Mouse (Mus musculus) embryonic facial prominence, embryonic 13.5 days (tissue): ENCODE data around the gene Fahd2a. TPM values are rescaled to one million over a fixed set of nuclear protein-coding genes. Genes with fewer than 3 reads are reported as not detected.

Experiments used
- ATAC-seq: fragments of 200-750 bp; cut with Nextera tagmentation; 2 replicates; pipeline ENCODE4 v1.8.0; 2017; ENCODE audit warnings: low read depth; ENCODE audit not compliant: insufficient number of reproducible peaks, insufficient read depth, low FRiP score, low TSS enrichment
- H3K27ac ChIP-seq: fragments of 300-500 bp; sonication (generic); 2 replicates; pipeline ENCODE4 v1.5.1; 2015; ENCODE audit warnings: moderate library complexity, mild to moderate bottlenecking, inconsistent platforms
- H3K27me3 ChIP-seq: fragments of 300-500 bp; sonication (generic); 2 replicates; pipeline ENCODE4 v1.6.1; 2015; ENCODE audit warnings: mild to moderate bottlenecking, inconsistent platforms
- H3K36me3 ChIP-seq: fragments of 300-500 bp; sonication (generic); 2 replicates; pipeline ENCODE4 v1.6.1; 2015; ENCODE audit warnings: mild to moderate bottlenecking, inconsistent platforms
- H3K4me1 ChIP-seq: fragments of 300-500 bp; sonication (generic); 2 replicates; pipeline ENCODE4 v1.6.1; 2015; ENCODE audit warnings: inconsistent platforms
- H3K4me2 ChIP-seq: fragments of 300-500 bp; sonication (generic); 2 replicates; pipeline ENCODE4 v1.6.1; 2015; ENCODE audit warnings: moderate library complexity, mild to moderate bottlenecking, inconsistent platforms
- H3K4me3 ChIP-seq: fragments of 300-500 bp; sonication (generic); 2 replicates; pipeline ENCODE4 v1.5.1; 2015; ENCODE audit warnings: mild to moderate bottlenecking, inconsistent platforms
- H3K9ac ChIP-seq: fragments of 300-500 bp; sonication (generic); 2 replicates; pipeline ENCODE4 v1.6.1; 2015; ENCODE audit warnings: mild to moderate bottlenecking, inconsistent platforms
- H3K9me3 ChIP-seq: fragments of 300-500 bp; sonication (generic); 2 replicates; pipeline ENCODE4 v1.6.1; 2016; ENCODE audit warnings: inconsistent platforms
- WGBS: fragments of 180-500 bp; shearing (Covaris S2); methylation state at CpG from one replicate; pipeline ENCODE4 v1.1.7; 2015; ENCODE audit warnings: mixed read lengths; 5-methylcytosine and 5-hydroxymethylcytosine counted together
- polyA plus RNA-seq: library from polyadenylated mRNA; unstranded; fragments of >200 nt; fragmentation: Nextera tagmentation; extraction: Ambion mirVana; gene quantifications from 2 replicates; pipeline ENCODE4 v1.2.1, GENCODE M21; 2015

Gene Fahd2a
- polyA plus RNA-seq, 1 experiment from 2014 or later = 34.8 TPM

DNA sequence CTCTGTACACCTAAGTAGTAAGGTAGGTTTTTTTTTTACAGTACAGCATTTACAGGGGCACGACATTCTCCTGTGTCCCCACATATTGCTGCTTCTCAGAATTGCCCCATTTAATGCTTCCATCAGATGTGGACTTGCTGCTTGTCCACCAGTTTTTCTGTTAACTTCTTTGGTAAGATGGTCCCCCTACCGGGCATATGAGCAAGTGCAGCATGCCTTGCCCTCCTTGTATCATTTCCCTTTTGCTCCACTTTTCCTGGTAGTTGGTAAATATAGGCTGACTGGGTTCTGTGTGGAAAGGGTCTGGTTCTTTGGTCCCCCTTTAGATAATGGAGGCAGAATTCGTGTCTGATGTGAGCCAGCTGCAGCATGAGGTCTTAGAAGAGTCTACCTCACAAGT is 14.1 kb downstream of the Fahd2a start:
- H3K9me3 ChIP-seq = no peaks in the 10 kb centered on the region
- WGBS = 18% methylated on average over 3 of the region's 3 CpGs
- no peak overlapping the region for H3K27ac ChIP-seq
- no peak overlapping the region for H3K4me3 ChIP-seq
- H3K4me1 ChIP-seq = peaks cover 4% of the 10 kb centered on the region; the same call in 1 of the 2 replicates
- no peak for ATAC-seq
- H3K27me3 ChIP-seq = no peaks in the 10 kb centered on the region
- peaks cover 16% of the 10 kb centered on the region for H3K36me3 ChIP-seq
- H3K9ac ChIP-seq = no peak overlapping the region
- no peak overlapping the region for H3K4me2 ChIP-seq

DNA sequence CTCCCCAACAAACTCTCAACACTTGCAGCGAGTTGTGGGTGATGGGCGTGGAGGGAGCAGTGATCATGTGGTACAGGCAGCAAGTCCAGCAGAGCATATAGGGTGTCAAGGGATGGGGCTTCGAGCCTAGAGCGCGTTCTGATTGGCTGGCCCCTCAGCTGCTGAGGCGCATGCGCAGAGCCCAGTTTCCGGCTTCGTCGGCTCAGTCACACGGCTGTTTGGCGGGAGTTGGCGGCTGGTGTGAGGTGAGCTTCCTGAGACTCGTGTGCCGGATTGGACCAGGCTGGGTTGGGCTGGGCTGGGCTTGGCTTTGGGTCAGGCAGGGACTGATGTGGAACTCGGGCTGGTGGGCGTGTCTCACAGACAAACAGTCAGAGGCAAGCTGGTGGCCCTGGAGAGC is 19.4 kb downstream of the Fahd2a start, which contains the start of gene Gpat2:
Gene Gpat2, plus strand, starts transcription at position 223 of the 400 bp plus-strand sequence.
- no peak within 1 kb of the TSS for H3K27ac ChIP-seq
- no peak within 1 kb of the TSS for H3K4me3 ChIP-seq
- no peaks in the 10 kb centered on the region for H3K27me3 ChIP-seq
- H3K4me1 ChIP-seq = peaks cover 4% of the 10 kb centered on the region; the same call in 1 of the 2 replicates
- WGBS = 84% methylated on average over 17 of the region's 17 CpGs
- no peak within 1 kb of the TSS for H3K9ac ChIP-seq
- H3K36me3 ChIP-seq = no peaks in the 10 kb centered on the region
- ATAC-seq = no peak
- H3K9me3 ChIP-seq = no peaks in the 10 kb centered on the region
- H3K4me2 ChIP-seq = no peak within 1 kb of the TSS

DNA sequence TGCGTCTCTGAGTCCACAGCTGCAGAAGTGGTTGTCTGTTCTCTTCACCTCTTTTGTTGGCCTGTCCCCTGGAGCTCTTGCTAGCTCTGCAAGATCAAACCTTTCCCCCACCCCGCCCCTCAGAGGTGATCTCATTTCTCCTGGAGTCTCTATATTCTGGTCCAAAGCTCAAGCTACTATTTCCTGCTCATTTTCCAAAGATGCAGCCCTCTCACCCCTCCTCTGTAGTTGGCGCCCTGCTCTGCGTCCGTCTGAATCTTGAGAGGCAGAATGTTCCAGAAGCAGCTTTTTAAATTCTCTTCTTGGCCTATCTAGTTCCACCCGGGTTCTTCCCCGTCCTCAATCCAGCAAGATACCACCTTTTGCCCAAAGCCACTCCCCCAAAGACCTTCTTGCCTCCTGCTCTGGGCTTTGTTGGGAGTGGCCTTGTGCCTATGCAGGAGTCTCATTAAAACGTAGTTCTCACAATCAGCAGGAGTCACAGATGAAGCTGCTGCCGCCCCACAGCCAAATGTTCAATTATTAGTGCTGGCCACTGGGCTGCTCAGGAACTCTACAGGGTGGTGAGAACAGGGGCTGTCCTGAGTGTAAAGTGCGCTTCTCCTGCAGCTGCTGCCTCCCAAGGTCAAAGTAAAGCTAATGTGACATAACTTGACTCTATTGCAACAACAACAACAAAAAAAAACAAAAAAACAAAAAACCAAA is 25.9 kb downstream of the Fahd2a start:
- Histone ChIP-seq H3K27ac (no peak overlapping the region), H3K36me3 (no peaks in the 10 kb centered on the region), H3K4me2 (no peak overlapping the region), H3K4me3 (no peak overlapping the region), H3K9ac (no peak overlapping the region), H3K4me1 (no peaks in the 10 kb centered on the region), H3K27me3 (no peaks in the 10 kb centered on the region), H3K9me3 (no peaks in the 10 kb centered on the region)
- ATAC-seq = no peak
- WGBS = 71% methylated on average over 10 of the region's 10 CpGs

DNA sequence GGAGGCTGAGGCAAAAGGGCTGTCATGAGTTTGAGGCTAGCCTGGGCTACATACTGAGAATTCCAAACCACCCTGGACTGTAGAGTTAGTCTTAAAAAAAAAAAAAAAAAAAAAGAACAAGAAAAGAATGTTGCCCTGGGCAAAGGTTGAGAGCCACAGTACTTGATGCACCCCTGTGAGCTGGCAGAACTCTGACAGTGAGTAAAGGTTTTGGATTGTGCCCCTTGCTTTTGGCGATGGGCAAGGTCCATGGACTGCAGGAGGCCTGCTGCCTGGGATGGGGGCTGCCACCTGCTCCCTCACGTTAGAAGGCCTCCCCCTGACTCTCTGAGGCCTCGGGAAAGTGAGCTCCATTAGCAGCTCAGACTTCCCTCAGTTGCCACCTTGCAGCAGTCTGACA is 27.7 kb downstream of the Fahd2a start:
- Histone ChIP-seq H3K9me3 (no peaks in the 10 kb centered on the region), H3K36me3 (no peaks in the 10 kb centered on the region), H3K27ac (no peak overlapping the region), H3K4me1 (no peaks in the 10 kb centered on the region), H3K27me3 (no peaks in the 10 kb centered on the region), H3K9ac (no peak overlapping the region), H3K4me3 (no peak overlapping the region), H3K4me2 (no peak overlapping the region)
- 49% methylated on average over 3 of the region's 3 CpGs for WGBS
- ATAC-seq = no peak

DNA sequence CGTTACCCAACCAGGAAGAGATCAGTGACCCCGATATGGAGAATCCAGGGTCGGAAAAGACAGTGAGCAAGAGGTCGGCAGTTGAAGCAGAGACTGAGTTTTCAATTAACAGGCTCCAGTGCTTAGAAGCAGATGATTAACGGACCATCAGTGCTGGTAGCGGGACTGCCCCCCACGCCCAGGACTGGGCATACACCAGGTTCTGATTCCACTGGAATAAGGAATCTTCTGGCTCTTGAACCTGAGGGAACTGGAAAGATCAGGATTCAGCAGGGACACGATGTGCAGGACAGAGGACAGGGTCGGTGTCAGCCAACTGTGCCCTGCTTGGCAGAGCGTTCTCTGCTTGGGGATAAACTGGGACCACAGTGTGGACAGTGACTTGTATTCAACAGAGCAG is 28.6 kb downstream of the Fahd2a start:
- no peaks in the 10 kb centered on the region for H3K4me1 ChIP-seq

DNA sequence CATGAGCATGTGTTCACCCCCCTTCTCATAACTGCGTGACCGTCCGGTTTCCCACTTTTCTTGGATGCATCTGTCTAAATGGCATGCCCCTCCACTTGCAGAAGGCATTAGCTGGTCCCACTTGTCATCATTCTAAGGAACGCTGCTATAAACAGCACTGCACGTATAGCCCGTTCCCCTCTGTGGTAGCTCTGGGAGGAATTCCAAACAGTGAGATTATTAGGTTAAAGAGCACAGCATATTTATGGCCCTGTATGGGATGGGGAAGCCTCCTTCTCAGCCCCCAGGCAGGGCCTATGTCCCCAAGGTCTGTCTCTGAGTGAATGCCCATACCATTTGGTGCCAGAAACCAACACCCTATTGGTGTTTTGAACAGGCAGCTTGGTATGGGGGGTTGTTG is 33.2 kb downstream of the Fahd2a start:
- Histone ChIP-seq H3K9me3 (no peaks in the 10 kb centered on the region), H3K36me3 (no peaks in the 10 kb centered on the region)
- 86% methylated on average over 6 of the region's 6 CpGs for WGBS

More for the DNA sequence above, 28.6 kb downstream of the Fahd2a start:
- 71% methylated on average over 10 of the region's 10 CpGs for WGBS
- Histone ChIP-seq H3K27ac (no peak overlapping the region), H3K4me2 (no peak overlapping the region), H3K9ac (no peak overlapping the region), H3K4me3 (no peak overlapping the region), H3K27me3 (no peaks in the 10 kb centered on the region), H3K9me3 (no peaks in the 10 kb centered on the region), H3K36me3 (no peaks in the 10 kb centered on the region)
- no peak for ATAC-seq

DNA sequence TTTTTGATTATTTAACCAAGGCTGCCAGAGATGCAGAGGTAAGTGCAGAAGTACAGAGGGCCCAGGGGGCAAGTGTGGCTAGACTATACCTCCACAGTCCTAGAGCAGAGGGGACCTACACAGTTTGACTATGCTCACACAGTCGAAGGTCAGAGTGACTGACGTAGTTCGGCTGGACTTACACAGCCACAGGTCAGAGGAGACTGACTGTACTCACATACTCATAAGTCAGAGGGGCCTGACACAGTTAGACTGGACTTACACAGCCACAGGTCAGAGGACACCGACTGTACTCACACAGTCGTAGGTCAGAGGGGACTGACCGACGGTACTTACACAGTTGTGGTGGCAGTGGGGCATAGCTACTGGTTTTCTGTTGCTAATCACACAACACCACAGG is 45.6 kb downstream of the Fahd2a start:
- Histone ChIP-seq H3K4me3 (no peak overlapping the region), H3K9me3 (no peaks in the 10 kb centered on the region), H3K4me1 (no peaks in the 10 kb centered on the region), H3K36me3 (no peaks in the 10 kb centered on the region), H3K27ac (no peak overlapping the region), H3K4me2 (no peak overlapping the region), H3K27me3 (no peaks in the 10 kb centered on the region), H3K9ac (no peak overlapping the region)
- ATAC-seq = no peak
- WGBS = 93% methylated on average over 7 of the region's 7 CpGs

More for the DNA sequence above, 33.2 kb downstream of the Fahd2a start:
- no peak for ATAC-seq
- no peak overlapping the region for H3K4me3 ChIP-seq
- H3K27me3 ChIP-seq = no peaks in the 10 kb centered on the region
- H3K27ac ChIP-seq = no peak overlapping the region
- H3K4me1 ChIP-seq = no peaks in the 10 kb centered on the region
- no peak overlapping the region for H3K9ac ChIP-seq
- no peak overlapping the region for H3K4me2 ChIP-seq

DNA sequence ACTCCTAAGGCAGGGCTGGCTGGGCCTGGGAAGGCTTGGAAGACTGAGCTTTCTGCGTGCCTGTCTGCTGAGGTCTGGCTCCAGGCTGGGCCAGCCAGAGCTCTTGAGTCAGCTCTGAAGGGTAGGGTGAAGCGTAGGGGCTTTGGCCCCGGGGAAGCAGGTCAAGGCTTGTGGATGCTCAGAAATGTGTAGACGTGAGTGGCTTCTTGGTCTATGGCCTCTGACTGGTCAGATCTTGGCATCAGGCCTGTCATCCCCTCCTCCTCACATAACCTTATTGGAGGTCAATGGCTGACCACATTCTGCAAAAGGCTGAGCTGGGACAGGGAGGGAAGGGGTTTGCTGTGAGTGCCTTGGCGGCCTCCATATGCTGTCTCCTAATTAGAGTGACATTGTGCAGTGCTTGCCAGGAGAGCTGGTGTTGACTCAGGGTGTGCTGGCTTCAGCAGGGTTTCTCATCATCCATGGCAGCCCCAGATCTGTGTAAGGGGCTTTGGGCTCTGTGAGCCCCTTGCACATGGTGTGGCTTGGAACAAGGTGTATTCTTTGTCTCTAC is 49.7 kb downstream of the Fahd2a start:
- Histone ChIP-seq H3K9ac (no peak overlapping the region), H3K4me3 (no peak overlapping the region), H3K4me2 (no peak overlapping the region), H3K9me3 (no peaks in the 10 kb centered on the region), H3K4me1 (no peaks in the 10 kb centered on the region), H3K27ac (no peak overlapping the region), H3K27me3 (no peaks in the 10 kb centered on the region), H3K36me3 (no peaks in the 10 kb centered on the region)
- no peak for ATAC-seq
- 80% methylated on average over 5 of the region's 5 CpGs for WGBS

DNA sequence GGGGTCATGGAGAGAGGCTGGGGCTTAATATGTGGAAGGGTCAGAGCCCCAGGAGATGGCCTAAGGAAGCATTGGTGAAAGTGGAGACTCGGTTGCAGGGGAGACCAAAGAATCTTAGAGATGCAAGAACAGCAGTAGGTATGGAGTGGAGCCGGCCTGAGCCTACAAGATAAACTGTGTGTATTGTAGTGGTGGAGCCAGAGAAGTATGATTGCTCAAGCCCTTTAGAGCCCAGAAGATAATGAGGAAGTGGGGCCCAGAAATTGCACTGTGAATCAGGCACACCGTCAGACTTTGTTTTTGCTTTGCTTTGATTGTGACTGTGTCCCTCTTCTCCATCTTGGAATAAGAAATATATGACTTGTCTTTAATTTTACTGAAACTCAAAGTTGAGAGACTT is 53.0 kb downstream of the Fahd2a start:
- Histone ChIP-seq H3K9me3 (no peaks in the 10 kb centered on the region), H3K36me3 (no peaks in the 10 kb centered on the region), H3K4me2 (no peak overlapping the region), H3K4me1 (no peaks in the 10 kb centered on the region), H3K27me3 (no peaks in the 10 kb centered on the region), H3K9ac (no peak overlapping the region), H3K27ac (no peak overlapping the region), H3K4me3 (no peak overlapping the region)
- ATAC-seq = no peak
- WGBS = 67% methylated on average over 3 of the region's 3 CpGs

DNA sequence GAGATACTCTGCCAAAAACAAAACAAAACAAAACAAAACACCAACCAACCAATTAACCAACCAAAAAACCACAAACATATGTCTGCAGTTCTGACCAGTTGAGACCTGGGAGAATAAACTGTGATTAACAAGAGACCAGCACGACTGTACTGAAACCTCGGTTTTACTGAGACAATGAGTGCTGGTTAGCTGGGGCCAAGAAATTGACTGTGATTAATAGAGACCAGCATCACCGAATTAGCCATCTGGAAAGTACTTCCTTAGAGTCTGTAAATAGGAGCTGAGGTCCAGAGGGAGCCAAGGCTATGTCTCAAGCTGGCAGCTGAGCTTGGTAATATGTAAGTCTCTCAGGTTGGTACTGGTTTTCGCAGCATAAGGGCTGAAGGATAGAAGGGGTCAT is 53.5 kb downstream of the Fahd2a start:
- 59% methylated on average over 4 of the region's 4 CpGs for WGBS
- H3K27me3 ChIP-seq = no peaks in the 10 kb centered on the region
- H3K36me3 ChIP-seq = no peaks in the 10 kb centered on the region
- H3K9ac ChIP-seq = no peak overlapping the region
- H3K4me3 ChIP-seq = no peak overlapping the region
- no peaks in the 10 kb centered on the region for H3K9me3 ChIP-seq
- no peaks in the 10 kb centered on the region for H3K4me1 ChIP-seq
- no peak for ATAC-seq
- no peak overlapping the region for H3K4me2 ChIP-seq
- no peak overlapping the region for H3K27ac ChIP-seq

DNA sequence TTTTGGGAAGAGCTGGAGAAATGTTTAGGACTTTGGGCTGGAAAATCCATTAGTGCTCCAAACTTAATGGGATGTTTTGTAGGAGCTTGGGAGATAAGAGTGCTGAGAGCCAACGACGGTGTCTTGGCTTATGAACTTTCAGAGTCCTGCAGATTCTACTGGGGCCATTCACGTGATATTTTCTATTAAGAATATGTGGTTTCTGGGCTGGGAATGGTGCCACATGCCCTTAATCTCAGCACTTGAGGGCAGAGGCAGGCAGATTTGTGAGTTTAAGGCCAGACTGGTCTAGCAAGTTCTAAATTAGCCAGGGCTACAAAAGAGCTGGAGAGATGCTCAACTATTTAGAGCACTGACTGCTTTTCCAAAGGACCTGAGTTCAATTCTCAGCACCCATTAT is 54.0 kb downstream of the Fahd2a start:
- Histone ChIP-seq H3K4me3 (no peak overlapping the region), H3K9me3 (no peaks in the 10 kb centered on the region), H3K4me1 (no peaks in the 10 kb centered on the region), H3K4me2 (no peak overlapping the region), H3K27ac (no peak overlapping the region), H3K27me3 (no peaks in the 10 kb centered on the region), H3K36me3 (no peaks in the 10 kb centered on the region), H3K9ac (no peak overlapping the region)
- WGBS = 78% methylated on average over 3 of the region's 3 CpGs
- ATAC-seq = no peak

DNA sequence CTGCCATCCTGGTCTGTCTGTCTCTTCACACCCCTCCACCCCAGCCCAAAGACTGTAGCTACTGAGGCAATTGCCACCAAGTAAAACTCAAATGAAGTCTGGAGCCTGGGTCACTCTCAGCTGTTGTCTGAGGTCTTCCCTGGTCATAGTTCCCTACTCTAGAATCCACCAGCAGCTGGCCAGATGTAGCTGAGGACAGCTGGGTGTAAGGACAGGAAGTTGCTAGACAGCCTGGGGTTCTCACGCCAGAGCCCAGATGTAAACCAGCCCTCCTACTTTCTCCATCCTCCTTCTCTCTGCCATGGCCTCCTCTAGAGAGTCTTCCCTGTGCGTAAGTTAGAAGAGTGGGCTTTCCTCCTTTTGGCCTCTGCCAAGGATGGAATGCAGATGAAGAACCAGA is 56.8 kb downstream of the Fahd2a start:
- H3K4me1 ChIP-seq = no peaks in the 10 kb centered on the region
- no peaks in the 10 kb centered on the region for H3K9me3 ChIP-seq
- no peak overlapping the region for H3K27ac ChIP-seq
- H3K4me3 ChIP-seq = no peak overlapping the region
- no peak overlapping the region for H3K4me2 ChIP-seq
- H3K27me3 ChIP-seq = no peaks in the 10 kb centered on the region
- H3K36me3 ChIP-seq = no peaks in the 10 kb centered on the region
- no peak for ATAC-seq
- no peak overlapping the region for H3K9ac ChIP-seq
- WGBS = 70% methylated on average over 2 of the region's 2 CpGs
